Mouse (Mus musculus): ENCODE data around the gene Mrpl28. TPM values are rescaled to one million over a fixed set of nuclear protein-coding genes. Genes with fewer than 3 reads are reported as not detected.

Gene Mrpl28
- polyA plus RNA-seq, 1 experiment from 2014 or later: 199 TPM

Other genes starting within 250 kb of the Mrpl28 start
- gene Mettl26, start 248.4 kb upstream of the Mrpl28 start, polyA plus RNA-seq (2016; fragmentation: Nextera tagmentation; extraction: Ambion mirVana): 31.3 and 36.1 TPM in 2 replicates
- gene Wfikkn1, start 242.6 kb upstream of the Mrpl28 start, polyA plus RNA-seq (2016; fragmentation: Nextera tagmentation; extraction: Ambion mirVana): 0.19 and 0.40 TPM in 2 replicates
- 17.1 and 18.1 TPM in 2 replicates for gene Rab40c, start 203.8 kb upstream of the Mrpl28 start, polyA plus RNA-seq (2016; fragmentation: Nextera tagmentation; extraction: Ambion mirVana)
- gene Pigq, start 178.6 kb upstream of the Mrpl28 start, polyA plus RNA-seq (2016; fragmentation: Nextera tagmentation; extraction: Ambion mirVana): 69.8 and 72.1 TPM in 2 replicates
- gene Nhlrc4, start 178.5 kb upstream of the Mrpl28 start, polyA plus RNA-seq (2016; fragmentation: Nextera tagmentation; extraction: Ambion mirVana): 0.36 and 1.2 TPM in 2 replicates
- gene A930017K11Rik, start 170.9 kb upstream of the Mrpl28 start, polyA plus RNA-seq (2016; fragmentation: Nextera tagmentation; extraction: Ambion mirVana): 0.08 and 0.17 TPM in 2 replicates
- 16.9 and 18.0 TPM in 2 replicates for gene Capn15, start 137.7 kb upstream of the Mrpl28 start, polyA plus RNA-seq (2016; fragmentation: Nextera tagmentation; extraction: Ambion mirVana)
- 15.4 and 15.5 TPM in 2 replicates for gene Rab11fip3, start 53.9 kb upstream of the Mrpl28 start, polyA plus RNA-seq (2016; fragmentation: Nextera tagmentation; extraction: Ambion mirVana)
- gene Decr2, start 33.2 kb upstream of the Mrpl28 start, polyA plus RNA-seq (2016; fragmentation: Nextera tagmentation; extraction: Ambion mirVana): 33.4 and 37.1 TPM in 2 replicates
- gene Nme4, start 27.9 kb upstream of the Mrpl28 start, polyA plus RNA-seq (2016; fragmentation: Nextera tagmentation; extraction: Ambion mirVana): 65.9 and 69.0 TPM in 2 replicates
- 1.2 TPM in 2 replicates for gene Tmem8, start 10.2 kb upstream of the Mrpl28 start, polyA plus RNA-seq (2016; fragmentation: Nextera tagmentation; extraction: Ambion mirVana)
- gene Axin1, start 15.2 kb downstream of the Mrpl28 start, polyA plus RNA-seq (2016; fragmentation: Nextera tagmentation; extraction: Ambion mirVana): 11.4 and 11.7 TPM in 2 replicates
- 0.45 and 1.0 TPM in 2 replicates for gene Pdia2, start 75.6 kb downstream of the Mrpl28 start, polyA plus RNA-seq (2016; fragmentation: Nextera tagmentation; extraction: Ambion mirVana)
- gene Rgs11, start 79.5 kb downstream of the Mrpl28 start, polyA plus RNA-seq (2016; fragmentation: Nextera tagmentation; extraction: Ambion mirVana): 5.6 and 7.0 TPM in 2 replicates
- 6.3 and 7.2 TPM in 2 replicates for gene Arhgdig, start 84.3 kb downstream of the Mrpl28 start, polyA plus RNA-seq (2016; fragmentation: Nextera tagmentation; extraction: Ambion mirVana)
- gene Fam234a, start 120.7 kb downstream of the Mrpl28 start, polyA plus RNA-seq (2016; fragmentation: Nextera tagmentation; extraction: Ambion mirVana): 46.1 TPM in 2 replicates
- 72.3 and 77.0 TPM in 2 replicates for gene Luc7l, start 129.4 kb downstream of the Mrpl28 start, polyA plus RNA-seq (2016; fragmentation: Nextera tagmentation; extraction: Ambion mirVana)